Mouse (Mus musculus) heart, postnatal 0 days (tissue): ENCODE results near the gene Pdzd9.

Source experiments
- CTCF ChIP-seq: IDR thresholded peaks from 2 replicates; pipeline ENCODE4 v1.5.1; 2016; ENCODE audit warnings: antibody characterized with exemption, control low read depth, low read depth
- EP300 ChIP-seq: IDR thresholded peaks from 2 replicates; pipeline ENCODE4 v1.6.1; 2016; ENCODE audit warnings: antibody characterized with exemption, low read depth

- TF ChIP-seq CTCF (no peak), EP300 (no peak)
Measured at GRCm38 (mm10) chr7:120635821-120636220, 34.3 kb downstream of the Pdzd9 start.
